Mouse (Mus musculus): ENCODE results near the gene Hras.

Gene Hras

DNA sequence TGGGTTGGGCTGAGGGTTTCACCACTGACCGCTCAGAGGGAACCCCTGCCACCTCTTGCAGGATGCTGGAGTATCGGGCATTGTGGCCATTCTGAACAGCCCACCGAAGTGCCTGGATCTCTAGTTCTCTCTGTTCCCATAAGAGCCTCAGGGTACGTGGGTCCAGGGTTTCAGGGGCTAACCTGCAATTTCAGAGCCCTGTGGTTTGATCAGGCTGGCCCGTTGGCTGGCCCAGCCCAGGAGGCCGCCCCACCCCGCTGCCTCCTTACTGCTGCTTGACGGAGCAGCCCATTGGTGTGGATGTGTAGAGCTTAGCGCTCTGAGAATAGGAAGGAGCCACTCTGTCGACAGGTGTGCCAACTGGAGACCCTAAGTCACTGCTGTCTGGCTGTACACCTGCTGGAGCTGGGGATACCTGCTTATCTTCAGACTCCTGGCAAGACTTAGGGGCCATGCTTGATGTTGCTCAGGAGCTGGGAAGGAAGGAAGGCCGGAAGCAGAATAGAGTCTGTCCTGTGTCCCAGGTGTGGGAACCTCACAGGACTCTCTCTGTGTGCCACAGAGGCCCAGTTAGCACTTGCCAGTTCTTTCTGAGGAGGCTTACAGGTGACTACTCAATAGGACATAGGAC is 19.9 kb upstream of the Hras start, which contains the start of gene Lmntd2:
Gene Lmntd2 (minus strand): TSS at position 476 of the 631 bp plus-strand sequence.
- no peak for DNase-seq

DNA sequence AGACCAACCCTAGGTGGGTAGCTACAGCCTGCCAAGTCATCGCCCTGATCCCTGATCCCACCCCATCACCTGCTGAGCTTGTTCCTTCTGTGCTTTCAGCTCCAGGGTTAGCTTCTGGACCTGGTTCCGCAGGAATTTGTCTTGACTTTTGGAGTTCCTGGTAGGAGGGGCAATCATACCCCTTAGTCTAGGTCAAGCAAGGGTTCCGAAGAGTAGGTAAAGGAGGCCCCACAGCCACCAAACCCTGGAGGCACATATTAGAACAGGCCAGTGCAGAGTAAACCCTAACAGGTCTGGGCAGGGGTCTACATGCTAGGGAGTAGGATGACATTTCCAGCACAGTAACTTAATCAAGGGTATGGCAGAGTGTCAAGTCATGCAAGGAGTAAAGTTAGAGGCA is 19.3 kb upstream of the Hras start:
- DNase-seq = no peak

DNA sequence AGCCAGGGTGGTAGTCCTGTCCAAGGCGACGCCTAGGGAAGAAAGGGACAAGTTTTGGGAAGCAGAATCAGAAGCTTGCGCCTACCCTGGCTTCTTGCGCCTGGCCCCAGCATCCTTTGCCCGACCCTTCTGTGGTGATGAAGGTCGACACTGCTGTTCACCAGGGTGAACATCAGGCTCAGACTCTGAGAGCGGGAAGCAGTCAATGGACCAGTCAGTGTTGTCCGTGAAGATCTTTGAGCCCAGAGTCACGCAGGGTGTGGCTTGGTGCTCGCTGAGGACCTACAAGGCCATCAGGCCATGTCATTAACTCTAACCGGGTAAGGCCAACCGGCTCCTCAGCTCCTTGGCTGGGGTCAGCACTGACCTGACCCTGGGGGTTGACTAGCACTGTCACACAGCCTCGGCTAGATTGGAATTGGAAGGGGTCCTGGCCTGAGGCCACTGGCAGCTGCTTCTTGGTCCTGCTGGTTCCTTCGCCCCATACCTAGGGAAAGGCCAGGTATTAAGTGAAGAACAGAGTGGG is 16.9 kb upstream of the Hras start:
- DNase-seq = no peak

DNA sequence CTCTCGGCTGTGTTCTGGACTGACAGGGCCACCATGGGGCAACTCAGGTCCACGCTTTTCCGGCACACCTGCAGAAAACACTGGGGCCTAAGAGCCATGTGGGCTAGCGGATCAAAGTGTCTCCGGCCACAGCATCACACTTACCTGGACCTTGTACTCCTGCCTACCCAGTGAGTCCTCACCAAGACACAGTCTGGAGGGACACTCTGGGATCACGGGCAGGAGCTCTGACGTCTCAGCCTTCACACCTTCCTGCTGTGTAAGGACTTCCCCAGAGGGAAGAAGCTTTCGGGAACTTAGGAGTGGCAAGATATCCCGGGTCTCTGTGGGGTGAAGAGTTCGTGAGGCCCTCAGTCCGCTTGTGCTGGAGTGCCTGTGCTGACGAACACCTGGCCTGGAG is 16.3 kb upstream of the Hras start:
- no peak for DNase-seq

DNA sequence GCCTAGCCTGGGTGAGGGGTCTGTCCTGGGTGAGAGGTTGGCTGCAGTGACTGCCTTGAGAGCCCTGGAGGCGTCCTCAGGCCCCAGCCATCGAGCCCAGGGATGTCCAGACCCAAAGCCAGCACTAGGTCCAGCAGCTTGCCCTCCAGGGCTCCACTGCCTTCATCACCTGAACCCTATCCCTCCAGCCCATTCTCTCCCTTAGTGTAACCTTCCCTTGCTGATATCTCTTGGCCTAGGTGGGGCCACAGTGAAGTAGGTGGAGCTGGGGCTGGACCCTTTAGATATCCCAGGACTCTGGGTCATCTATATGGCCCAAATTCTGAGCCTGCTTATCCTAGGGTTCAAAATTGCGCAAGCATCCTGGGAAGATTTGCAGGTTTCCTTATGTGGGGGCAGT is 15.7 kb upstream of the Hras start:
- DNase-seq = no peak

DNA sequence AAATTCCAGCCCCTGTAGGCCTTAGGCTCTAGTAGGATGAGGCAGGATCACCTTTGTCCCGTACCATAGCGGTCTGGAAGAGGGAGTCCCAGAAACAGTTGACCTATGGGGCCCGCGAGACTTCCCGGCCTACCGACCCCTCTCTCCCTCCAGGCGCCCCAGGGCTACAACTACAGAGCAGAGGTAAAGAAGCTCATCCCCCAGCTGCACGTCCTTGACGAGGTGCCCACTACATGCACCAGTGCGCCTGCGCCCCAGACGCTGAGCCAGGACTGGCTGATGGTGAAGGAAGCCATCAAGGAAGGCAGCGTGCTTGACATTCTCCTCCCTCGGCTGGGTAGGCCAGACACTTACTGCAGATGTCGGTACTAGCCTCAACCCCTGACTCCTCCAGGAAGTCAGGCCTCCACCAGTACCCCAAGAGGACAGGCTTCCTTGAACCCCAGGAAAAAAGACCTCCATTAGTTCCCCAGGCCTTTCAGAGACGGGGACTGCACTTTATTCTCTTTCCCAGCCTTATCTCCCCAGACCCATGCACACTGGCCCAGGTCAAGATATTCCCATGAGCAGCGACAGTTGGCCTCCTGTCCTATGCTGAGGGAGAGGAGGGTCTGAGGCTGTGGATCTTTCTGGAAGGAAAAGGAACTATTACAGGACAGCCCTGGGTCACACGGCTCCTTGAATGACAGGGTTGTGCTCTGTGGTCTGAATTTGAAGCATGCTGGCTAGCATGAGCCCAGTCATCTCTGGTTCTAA is 12.6 kb upstream of the Hras start:
- DNase-seq = no peak

DNA sequence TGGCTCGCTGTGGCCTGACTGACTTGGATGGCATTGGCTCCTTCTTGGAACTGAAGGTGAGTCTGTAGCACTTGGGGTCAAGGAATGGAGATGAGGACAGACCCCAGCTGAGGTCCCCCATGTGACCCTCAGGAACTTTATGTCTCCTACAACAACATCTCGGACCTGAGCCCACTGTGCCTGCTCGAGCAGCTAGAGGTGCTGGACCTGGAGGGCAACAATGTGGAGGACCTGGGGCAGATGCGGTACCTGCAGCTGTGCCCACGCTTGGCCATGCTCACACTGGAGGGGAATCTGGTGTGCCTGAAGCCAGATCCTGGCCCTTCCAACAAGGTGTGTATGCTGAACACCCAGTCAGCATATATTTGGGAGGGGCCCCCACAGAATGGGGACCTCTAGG is 11.7 kb upstream of the Hras start:
- DNase-seq = no peak

DNA sequence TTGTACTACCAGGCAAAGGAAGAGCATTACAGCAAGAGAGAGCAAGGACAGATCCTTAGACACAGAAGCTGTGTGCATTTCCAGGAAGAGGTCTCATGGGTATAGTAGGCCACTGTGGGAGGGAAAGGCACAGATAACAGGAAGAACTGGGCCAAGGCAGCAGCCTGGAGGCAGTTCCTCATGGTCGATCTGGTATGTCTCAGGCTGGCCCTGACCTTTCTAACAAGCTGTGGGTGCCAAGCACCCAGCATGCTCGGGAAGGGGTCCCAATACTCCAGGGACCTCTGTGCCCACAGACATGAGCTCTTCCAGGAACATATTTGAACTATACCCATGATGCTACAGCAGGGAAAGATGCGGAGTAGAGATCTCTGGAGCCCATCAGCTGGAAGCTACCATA is 10.7 kb upstream of the Hras start:
- DNase-seq = no peak

DNA sequence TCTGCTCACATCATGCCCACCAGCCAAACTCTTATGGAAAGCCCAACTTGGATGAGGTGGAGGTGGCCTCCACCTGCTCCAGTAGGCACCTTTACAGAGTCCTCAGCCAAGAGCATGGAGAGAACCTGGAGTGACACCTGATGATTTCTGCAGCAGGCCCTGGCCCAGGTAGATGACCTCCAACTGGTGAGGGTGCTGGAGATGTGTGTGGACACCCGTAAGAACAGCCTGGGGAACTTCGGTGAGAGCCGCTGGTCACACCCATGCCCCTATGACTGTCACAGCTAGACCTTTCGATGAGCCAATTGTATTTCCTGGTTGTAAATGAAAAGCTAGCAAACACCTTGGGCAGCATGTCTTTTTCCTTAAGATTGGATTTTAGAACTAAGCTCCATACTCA is 4.3 kb upstream of the Hras start:
- no peak for DNase-seq

DNA sequence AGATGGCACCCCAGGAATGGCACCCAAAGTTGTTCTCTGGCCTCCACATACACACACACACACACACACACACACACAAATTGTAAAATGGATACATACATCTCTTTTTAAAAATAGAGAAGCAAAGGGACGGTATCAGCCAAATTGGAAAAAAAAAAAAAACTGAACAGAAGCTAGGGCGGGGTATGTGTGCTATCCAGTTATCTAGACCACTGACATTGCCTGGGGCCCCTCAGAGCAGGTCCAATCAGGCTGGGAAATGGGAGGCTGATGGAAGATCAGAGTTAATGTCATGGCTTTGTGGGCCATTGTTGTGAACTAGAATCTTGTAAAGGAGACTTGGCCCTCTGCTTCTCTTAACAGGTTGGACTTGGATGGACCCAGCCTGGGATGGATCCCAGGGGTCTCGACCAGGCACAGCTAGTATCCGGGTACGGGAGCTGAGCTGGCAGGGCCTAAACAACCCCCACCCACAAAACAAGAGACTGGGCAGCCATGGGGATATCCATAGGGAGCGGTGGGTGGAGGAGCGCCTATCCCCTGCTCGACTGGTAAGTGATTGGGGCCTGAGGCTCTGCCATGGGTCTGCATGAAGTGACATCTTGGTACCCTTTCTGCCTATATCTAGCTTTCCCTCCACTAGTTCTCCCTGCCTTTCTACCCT is 2.9 kb upstream of the Hras start:
- no peak for DNase-seq

DNA sequence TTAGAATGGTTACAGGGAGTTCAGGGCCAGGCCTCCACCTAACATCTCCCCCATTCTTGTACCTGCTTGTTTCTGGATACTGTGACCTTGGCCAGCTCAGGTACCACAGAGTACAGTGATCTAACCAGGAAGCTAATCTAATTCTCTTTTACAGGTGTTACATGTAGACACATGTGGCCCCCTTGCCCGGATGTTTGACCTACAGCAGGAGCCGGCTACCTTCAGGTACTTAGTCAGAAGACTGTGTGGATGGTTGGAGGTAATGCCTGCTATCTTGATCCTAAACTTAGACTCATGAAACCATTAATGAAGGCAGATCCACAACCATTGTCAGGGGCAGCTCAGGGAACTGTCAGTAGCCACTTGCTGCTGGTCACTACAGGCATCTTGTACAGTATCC is 1.9 kb upstream of the Hras start:
- no peak for DNase-seq

DNA sequence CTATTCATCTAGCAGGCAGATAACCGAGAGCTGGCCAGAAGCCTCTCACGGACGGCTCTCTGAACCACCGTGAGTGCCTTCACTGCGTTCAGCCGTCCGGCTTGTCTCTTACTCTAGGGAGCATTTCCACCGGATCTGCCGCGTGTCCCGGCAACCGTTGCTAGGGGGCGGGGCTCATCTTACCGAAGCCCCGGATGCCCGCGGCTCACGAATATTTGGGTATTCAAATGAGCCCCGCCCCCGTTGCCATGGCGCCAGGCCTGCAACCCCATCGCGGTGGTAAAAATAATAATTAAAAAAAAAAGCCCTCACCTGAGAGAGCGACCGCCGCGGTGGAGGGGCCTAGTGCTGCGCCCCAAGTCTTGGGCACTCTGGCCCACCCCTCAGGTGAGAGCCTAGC is 1.0 kb upstream of the Hras start:
- peak; percentile 97 for DNase-seq

DNA sequence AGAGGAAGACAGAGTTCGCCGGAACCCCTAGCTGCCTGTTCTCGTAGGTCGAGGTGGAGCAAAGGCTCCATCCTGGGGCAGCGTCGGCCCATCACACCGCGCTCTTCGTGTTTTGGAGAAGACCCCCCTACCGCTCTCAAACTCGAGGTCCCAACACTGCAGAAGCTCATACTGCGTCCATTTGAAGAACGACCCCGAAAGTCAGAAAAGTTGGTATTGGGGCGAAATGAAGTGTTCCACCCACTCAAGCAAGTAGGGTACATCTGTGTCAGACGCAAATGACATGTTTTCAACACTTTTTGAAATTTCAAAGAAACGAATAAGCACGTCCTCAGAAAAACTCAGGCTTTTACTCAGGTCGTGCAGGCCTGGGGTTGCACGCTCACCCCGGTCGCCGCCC is 604 bp upstream of the Hras start:
- no peak for DNase-seq

DNA sequence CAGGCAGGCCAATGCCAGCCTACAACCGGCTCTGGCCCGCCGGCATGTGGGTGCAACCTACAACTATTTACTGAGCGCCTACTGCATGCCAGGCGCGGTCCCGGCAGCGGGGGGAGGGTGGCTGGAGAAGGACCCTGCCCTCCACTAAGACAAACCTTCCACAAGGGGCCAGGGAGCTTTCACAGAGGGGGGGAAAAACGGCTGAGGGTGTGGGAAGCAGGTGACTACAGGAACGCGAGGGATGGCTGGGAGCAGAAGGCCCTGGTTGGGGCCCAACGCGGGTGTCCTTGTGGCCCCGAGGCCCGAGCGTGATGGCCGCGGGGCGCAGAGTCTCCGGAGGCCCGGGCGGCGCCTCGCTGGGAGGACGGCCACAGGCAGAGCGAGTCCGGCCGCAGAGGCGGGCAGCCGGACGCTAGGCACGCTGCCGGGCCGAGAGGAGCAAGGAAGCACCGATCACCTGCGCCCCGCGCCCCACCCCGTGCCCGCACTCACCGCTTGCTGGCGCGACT is 403 bp downstream of the Hras start:
- DNase-seq = peak in 1 of 2 experiments; percentile 55

DNA sequence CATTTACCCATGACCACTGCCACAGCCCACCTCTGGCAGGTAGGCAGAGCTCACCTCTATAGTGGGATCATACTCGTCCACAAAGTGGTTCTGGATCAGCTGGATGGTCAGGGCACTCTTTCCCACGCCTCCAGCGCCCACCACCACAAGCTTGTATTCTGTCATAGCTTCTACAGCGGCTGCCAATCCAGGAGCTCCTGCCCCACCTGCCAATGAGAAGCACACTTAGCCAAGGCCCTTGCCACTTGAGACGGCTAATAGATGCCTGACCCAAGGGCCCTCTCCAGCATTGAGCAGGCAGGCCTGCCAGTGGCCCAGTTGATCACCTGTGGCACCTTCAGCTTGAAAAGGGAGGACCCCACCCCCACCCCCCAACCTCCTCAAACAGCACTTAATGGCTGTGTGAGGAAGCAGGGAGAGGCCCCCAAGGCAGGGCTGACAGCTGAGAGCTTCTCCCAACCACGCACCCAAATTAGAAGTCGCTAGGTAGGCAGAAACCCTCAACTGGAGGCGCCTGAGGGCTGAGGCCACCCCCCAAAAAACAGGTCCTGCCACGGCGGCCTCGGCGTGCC is 943 bp downstream of the Hras start:
- no peak for DNase-seq

DNA sequence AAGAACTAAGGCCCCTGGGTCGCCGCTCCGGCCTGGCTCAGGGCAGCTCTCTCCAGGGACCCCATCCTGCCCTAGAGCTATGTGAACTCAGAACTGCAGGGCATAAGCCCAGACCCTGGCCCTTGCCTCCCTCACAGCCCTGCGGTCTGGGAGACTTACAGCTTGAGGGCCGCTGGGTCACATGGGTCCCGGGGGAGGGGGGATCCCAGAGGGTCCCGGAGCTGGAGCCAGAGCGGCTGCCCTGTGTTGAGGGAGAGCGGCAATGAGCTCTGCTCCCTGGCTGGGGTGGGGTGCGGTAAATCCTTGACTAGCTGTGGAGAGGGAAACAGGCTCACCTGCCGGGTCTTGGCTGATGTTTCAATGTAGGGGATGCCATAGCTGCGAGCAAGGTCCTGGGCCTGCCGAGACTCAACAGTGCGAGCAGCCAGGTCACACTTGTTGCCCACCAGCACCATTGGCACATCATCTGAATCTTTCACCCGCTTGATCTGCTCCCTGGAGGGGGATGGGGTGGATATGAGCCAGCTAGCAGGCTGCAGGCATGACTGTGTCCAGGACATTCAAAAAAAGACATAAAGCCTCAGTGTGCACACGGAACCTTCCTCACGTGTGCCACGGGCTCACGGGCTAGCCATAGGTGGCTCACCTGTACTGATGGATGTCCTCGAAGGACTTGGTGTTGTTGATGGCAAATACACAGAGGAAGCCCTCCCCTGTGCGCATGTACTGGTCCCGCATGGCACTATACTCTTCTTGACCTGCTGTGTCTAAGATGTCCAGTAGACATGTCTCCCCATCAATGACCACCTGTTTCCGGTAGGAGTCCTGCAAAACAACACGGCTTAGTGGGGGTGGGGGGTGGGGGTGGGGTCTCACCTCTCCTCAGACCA is 1.8 kb downstream of the Hras start:
- no peak for DNase-seq

DNA sequence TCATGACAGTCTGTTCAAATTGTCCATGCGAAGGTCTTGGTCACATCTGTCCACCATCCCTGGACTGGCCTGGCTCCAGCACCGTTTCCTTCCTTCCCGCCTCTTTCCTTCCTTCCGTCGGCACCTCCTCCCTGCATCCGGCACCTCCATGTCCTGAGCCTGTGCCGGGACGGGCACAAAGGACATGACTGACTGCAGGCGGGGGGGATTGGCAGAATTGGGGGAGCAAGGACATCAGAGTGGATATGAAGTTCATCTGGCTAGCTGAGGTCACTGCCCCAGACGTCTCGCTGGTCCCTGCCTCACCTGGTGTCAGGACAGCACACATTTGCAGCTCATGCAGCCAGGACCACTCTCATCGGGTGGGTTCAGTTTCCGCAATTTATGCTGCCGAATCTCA is 2.8 kb downstream of the Hras start:
- peak; percentile 55 to 64 for DNase-seq

DNA sequence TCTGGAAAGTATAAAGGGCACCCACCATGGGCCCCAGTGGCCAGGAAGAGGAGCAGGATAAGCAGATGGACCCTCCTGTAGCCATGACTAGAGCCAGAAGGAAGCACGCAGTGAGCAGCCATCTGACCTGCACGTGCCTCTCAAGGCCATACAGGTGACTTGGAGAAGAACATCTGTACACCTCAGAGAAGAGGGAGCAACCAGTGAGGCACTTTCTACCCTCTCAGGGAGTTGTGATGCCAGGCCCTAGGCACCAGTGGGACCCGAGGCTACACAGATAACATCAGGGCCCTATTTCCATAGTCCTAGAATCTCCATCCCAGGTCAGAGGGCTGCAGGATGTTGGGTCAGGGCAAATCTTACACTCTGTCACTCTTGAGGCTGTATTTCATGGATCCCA is 3.6 kb downstream of the Hras start:
- DNase-seq = no peak

DNA sequence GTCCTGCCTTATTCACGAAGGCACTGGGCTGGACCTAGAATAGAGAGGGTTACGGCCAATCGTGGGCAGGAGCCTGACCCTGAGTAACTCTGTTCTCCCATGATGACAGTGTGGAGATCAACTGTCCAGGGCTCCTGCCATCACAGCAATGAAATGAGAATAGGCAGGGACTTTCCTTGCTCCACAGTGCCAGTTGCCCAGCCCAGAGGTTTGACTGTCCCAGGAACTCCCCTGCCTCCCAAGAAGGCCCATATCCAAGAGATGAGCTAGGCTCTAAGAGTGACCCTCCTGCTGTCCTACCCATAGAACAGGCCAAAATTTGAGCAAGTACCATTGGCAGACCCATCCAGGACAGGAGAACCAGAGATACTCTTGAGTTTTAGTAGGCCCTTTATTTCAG is 5.1 kb downstream of the Hras start:
- no peak for DNase-seq

DNA sequence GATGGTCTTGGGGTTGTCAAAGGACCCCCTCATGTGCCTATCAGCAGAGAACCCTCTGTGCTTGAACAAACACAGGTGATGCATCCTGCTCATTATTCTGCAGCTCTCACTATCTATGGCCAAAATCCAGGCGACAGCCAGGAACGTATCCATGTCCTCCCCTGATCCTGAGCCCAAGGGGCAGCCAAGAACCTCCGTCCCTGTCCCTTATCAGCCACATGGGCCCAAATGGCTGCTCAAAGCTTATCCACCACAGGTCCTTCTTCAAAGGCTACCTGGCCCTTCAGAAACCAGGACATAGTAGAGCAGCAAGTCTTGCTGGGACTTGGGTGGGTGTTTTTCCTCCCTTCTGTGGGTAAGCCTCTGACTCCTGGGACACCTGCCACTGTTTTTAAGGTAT is 5.6 kb downstream of the Hras start:
- DNase-seq = no peak

DNA sequence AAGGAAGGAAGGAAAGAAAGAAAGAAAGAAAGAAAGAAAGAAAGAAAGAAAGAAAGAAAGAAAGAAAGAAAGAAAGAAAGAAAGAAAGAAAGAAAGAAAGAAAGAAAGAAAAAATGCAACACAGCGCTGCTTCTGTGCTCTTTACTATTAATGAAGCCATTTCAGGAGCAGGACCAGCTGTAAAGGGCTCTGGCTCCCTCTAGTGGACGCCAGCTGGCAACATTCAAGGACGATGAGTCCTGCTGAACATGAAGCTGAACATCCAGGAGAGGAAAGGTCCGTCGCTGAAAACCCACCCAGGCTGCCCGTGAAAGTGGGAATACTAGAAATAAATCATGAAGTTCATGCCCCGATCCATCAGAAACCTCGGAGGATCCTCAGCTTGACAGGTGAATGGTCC is 17.6 kb downstream of the Hras start:
- peak; percentile 92 to 94 for DNase-seq

DNA sequence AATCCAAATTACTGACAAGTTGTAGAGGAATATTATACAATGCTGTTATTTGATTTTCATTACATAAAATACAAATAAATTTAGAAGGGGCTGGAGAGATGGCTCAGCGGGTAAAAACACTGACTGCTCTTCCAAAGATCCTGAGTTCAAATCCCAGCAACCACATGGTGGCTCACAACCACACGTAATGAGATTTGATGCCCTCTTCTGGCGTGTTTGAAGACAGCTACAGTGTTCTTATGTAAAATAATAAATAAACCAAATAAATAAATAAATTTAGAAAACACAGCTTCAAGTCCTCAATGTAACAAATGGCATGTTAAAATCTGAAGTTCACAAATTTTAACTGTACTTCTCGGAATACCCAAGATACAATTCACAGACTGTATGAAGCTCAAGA is 18.7 kb downstream of the Hras start:
- DNase-seq = no peak

Data from kidney, postnatal 4 days (tissue).